Mouse (Mus musculus) intestine, embryonic 15.5 days (tissue): ENCODE measurements around the gene Camk1g. TPM values are rescaled to one million over a fixed set of nuclear protein-coding genes. Genes with fewer than 3 reads are reported as not detected.

ENCODE experiments used
- ATAC-seq: fragments of 200-750 bp; cut with Nextera tagmentation; 2 replicates; pipeline ENCODE4 v1.8.0; 2017; ENCODE audit warnings: moderate TSS enrichment, moderate library complexity
- H3K27ac ChIP-seq: fragments of 300-500 bp; sonication (generic); 2 replicates; pipeline ENCODE4 v1.5.1; 2015; ENCODE audit warnings: mild to moderate bottlenecking, inconsistent platforms
- H3K27me3 ChIP-seq: fragments of 300-500 bp; sonication (generic); replicated peaks from 2 replicates; pipeline ENCODE4 v1.6.1; 2015; ENCODE audit warnings: inconsistent platforms
- H3K36me3 ChIP-seq: fragments of 300-500 bp; sonication (generic); 2 replicates; pipeline ENCODE4 v1.6.1; 2015; ENCODE audit warnings: inconsistent platforms
- H3K4me1 ChIP-seq: fragments of 300-500 bp; sonication (generic); replicated peaks from 2 replicates; pipeline ENCODE4 v1.6.1; 2015; ENCODE audit warnings: inconsistent platforms
- H3K4me2 ChIP-seq: fragments of 300-500 bp; sonication (generic); replicated peaks from 2 replicates; pipeline ENCODE4 v1.6.1; 2015; ENCODE audit warnings: mild to moderate bottlenecking, inconsistent platforms
- H3K4me3 ChIP-seq: fragments of 300-500 bp; sonication (generic); replicated peaks from 2 replicates; pipeline ENCODE4 v1.5.1; 2015; ENCODE audit warnings: inconsistent platforms
- H3K9ac ChIP-seq: fragments of 300-500 bp; sonication (generic); 2 replicates; pipeline ENCODE4 v1.6.1; 2015; ENCODE audit warnings: inconsistent platforms
- H3K9me3 ChIP-seq: fragments of 300-500 bp; sonication (generic); 2 replicates; pipeline ENCODE4 v1.6.1; 2016; ENCODE audit warnings: inconsistent platforms
- WGBS: fragments of 180-500 bp; shearing (Covaris S2); methylation state at CpG from one replicate; pipeline ENCODE4 v1.1.7; 2015; 5-methylcytosine and 5-hydroxymethylcytosine counted together
- polyA plus RNA-seq: library from polyadenylated mRNA; unstranded; fragments of >200 nt; fragmentation: Nextera tagmentation; extraction: Ambion mirVana; gene quantifications from 2 replicates; pipeline ENCODE4 v1.2.1, GENCODE M21; 2015

Gene Camk1g
- polyA plus RNA-seq, 1 experiment from 2014 or later, result 6.8 TPM

- no peak overlapping the region for H3K27ac ChIP-seq
- no peaks in the 10 kb centered on the region for H3K36me3 ChIP-seq
- no peak overlapping the region for H3K4me3 ChIP-seq
- peaks cover 2% of the 10 kb centered on the region; the same call in 1 of the 2 replicates for H3K4me1 ChIP-seq
- H3K9ac ChIP-seq, result no peak overlapping the region
- H3K4me2 ChIP-seq, result no peak overlapping the region
- 90% methylated on average over 3 of the region's 3 CpGs for WGBS
- no peaks in the 10 kb centered on the region for H3K9me3 ChIP-seq
- H3K27me3 ChIP-seq, result no peaks in the 10 kb centered on the region
- no peak for ATAC-seq
These were observed 59.5 kb downstream of the Camk1g start for GRCm38 (mm10) chr1:193310519-193311085.

- Histone ChIP-seq H3K27me3 (no peaks in the 10 kb centered on the region), H3K27ac (no peak overlapping the region), H3K4me2 (no peak overlapping the region), H3K9ac (no peak overlapping the region), H3K4me1 (no peaks in the 10 kb centered on the region), H3K9me3 (no peaks in the 10 kb centered on the region), H3K4me3 (no peak overlapping the region), H3K36me3 (no peaks in the 10 kb centered on the region)
- 88% methylated on average over 1 of the region's 1 CpGs for whole genome bisulfite sequencing
- no peak for ATAC-seq
These were observed 60.1 kb downstream of the Camk1g start for GRCm38 (mm10) chr1:193309785-193310518.

DNA sequence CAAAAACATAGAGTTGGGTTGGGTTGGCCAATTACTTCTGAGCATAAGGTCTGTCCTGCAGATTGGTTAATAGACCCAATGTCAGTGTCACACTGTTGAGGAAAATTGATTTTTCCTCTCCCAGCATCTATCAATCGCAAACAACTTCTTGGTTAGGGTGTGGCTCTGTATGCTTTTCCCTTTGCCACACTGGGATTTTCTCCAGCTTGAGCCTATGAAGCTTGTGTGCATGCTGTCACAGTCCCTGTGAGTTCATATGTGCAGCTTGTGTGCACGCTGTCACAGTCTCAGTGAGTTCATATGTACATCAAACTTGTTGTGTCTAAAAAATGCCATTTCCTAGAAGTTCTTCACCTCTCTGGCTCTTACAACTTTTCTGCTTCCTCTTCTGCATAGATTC is 63.3 kb downstream of the Camk1g start:
- Histone ChIP-seq H3K9ac (no peak overlapping the region), H3K9me3 (no peaks in the 10 kb centered on the region), H3K4me3 (no peak overlapping the region), H3K36me3 (no peaks in the 10 kb centered on the region), H3K27ac (no peak overlapping the region), H3K27me3 (no peaks in the 10 kb centered on the region), H3K4me2 (no peak overlapping the region), H3K4me1 (peaks cover 6% of the 10 kb centered on the region; the same call in 1 of the 2 replicates)
- WGBS, result 88% methylated on average over 2 of the region's 2 CpGs
- no peak for ATAC-seq

- no peak overlapping the region for H3K9ac ChIP-seq
- H3K36me3 ChIP-seq, result no peaks in the 10 kb centered on the region
- H3K4me3 ChIP-seq, result no peak overlapping the region
- no peak for ATAC-seq
- no peak overlapping the region for H3K4me2 ChIP-seq
- H3K4me1 ChIP-seq, result peaks cover 11% of the 10 kb centered on the region
- no peaks in the 10 kb centered on the region for H3K27me3 ChIP-seq
- H3K9me3 ChIP-seq, result no peaks in the 10 kb centered on the region
- no peak overlapping the region for H3K27ac ChIP-seq
- WGBS, result 50% methylated on average over 7 of the region's 7 CpGs
These were observed 64.7 kb downstream of the Camk1g start for GRCm38 (mm10) chr1:193305386-193305785.

GRCm38 (mm10) chr1:193303096-193303495 is 67.0 kb downstream of the Camk1g start:
- Histone ChIP-seq H3K36me3 (no peaks in the 10 kb centered on the region), H3K4me3 (no peak overlapping the region), H3K27ac (no peak overlapping the region), H3K9ac (no peak overlapping the region), H3K9me3 (no peaks in the 10 kb centered on the region), H3K4me1 (peaks cover 11% of the 10 kb centered on the region), H3K4me2 (no peak overlapping the region), H3K27me3 (no peaks in the 10 kb centered on the region)
- no peak for ATAC-seq
- 74% methylated on average over 2 of the region's 2 CpGs for WGBS

GRCm38 (mm10) chr1:193302093-193302405 is 68.0 kb downstream of the Camk1g start:
- H3K27me3 ChIP-seq, result no peaks in the 10 kb centered on the region
- no peaks in the 10 kb centered on the region for H3K9me3 ChIP-seq
- no peak overlapping the region; the same call in 1 of the 2 replicates for H3K4me3 ChIP-seq
- H3K9ac ChIP-seq, result no peak overlapping the region
- peak overlapping the region; percentile 45 for H3K4me2 ChIP-seq
- no peaks in the 10 kb centered on the region for H3K36me3 ChIP-seq
- peaks cover 11% of the 10 kb centered on the region for H3K4me1 ChIP-seq
- H3K27ac ChIP-seq, result no peak overlapping the region
- 41% methylated on average over 8 of the region's 8 CpGs for WGBS
- peak; percentile 84 for ATAC-seq

- H3K4me2 ChIP-seq, result peak overlapping the region; percentile 45
- no peak overlapping the region; the same call in 1 of the 2 replicates for H3K4me3 ChIP-seq
- no peaks in the 10 kb centered on the region for H3K36me3 ChIP-seq
- no peaks in the 10 kb centered on the region for H3K9me3 ChIP-seq
- H3K4me1 ChIP-seq, result peaks cover 11% of the 10 kb centered on the region
- H3K9ac ChIP-seq, result no peak overlapping the region
- ATAC-seq, result peak; percentile 94
- 49% methylated on average over 6 of the region's 6 CpGs for WGBS
- peak overlapping the region; percentile 19; the same call in 1 of the 2 replicates for H3K27ac ChIP-seq
- H3K27me3 ChIP-seq, result no peaks in the 10 kb centered on the region
These were observed 68.6 kb downstream of the Camk1g start for GRCm38 (mm10) chr1:193301216-193302092.

GRCm38 (mm10) chr1:193299995-193300394 is 70.1 kb downstream of the Camk1g start:
- Histone ChIP-seq H3K4me1 (peaks cover 11% of the 10 kb centered on the region), H3K27ac (no peak overlapping the region), H3K9me3 (no peaks in the 10 kb centered on the region), H3K9ac (no peak overlapping the region), H3K36me3 (no peaks in the 10 kb centered on the region), H3K4me3 (no peak overlapping the region), H3K27me3 (no peaks in the 10 kb centered on the region), H3K4me2 (no peak overlapping the region)
- ATAC-seq, result no peak
- WGBS, result 36% methylated on average over 1 of the region's 1 CpGs

- Histone ChIP-seq H3K36me3 (no peaks in the 10 kb centered on the region), H3K9ac (no peak overlapping the region), H3K27ac (no peak overlapping the region), H3K9me3 (no peaks in the 10 kb centered on the region), H3K4me3 (no peak overlapping the region), H3K27me3 (no peaks in the 10 kb centered on the region), H3K4me2 (no peak overlapping the region), H3K4me1 (peaks cover 11% of the 10 kb centered on the region)
- no peak for ATAC-seq
- 89% methylated on average over 3 of the region's 3 CpGs for WGBS
These were observed 71.8 kb downstream of the Camk1g start for GRCm38 (mm10) chr1:193298141-193298765.

Other genes starting within 250 kb of the Camk1g start
- gene Diexf, start 240.0 kb downstream of the Camk1g start, polyA plus RNA-seq, result 7.5 and 9.7 TPM in 2 replicates
- 77.3 and 81.9 TPM in 2 replicates for gene Irf6, start 217.2 kb downstream of the Camk1g start, polyA plus RNA-seq
- 14.1 and 14.3 TPM in 2 replicates for gene A130010J15Rik, start 202.3 kb downstream of the Camk1g start, polyA plus RNA-seq
- 3.8 and 4.1 TPM in 2 replicates for gene Traf3ip3, start 168.6 kb downstream of the Camk1g start, polyA plus RNA-seq
- 3.9 and 4.4 TPM in 2 replicates for gene Lamb3, start 162.6 kb downstream of the Camk1g start, polyA plus RNA-seq
- gene Hsd11b1, start 106.2 kb downstream of the Camk1g start, polyA plus RNA-seq, result 1.3 and 1.4 TPM in 2 replicates
- gene G0s2, start 97.1 kb downstream of the Camk1g start, polyA plus RNA-seq, result 21.9 and 23.7 TPM in 2 replicates